Mouse (Mus musculus) fat pad, adult 2 months (tissue): ENCODE data around the gene Slc35a5.
A peak's percentile ranks its signal among the peaks of the same experiment; 100 is the strongest.

ENCODE experiments used
- DNase-seq: peaks from one replicate; pipeline ENCODE4 v3.0.0-alpha.2; 2011; ENCODE audit warnings: low read depth, low spot score; ENCODE audit errors: extremely low read depth

Gene Slc35a5

GRCm38 (mm10) chr16:45158522-45159388 lies at the start of gene Slc35a5, which contains the start of gene Atg3:
Gene Slc35a5, minus strand, starts transcription at chr16:45158706.
Gene Atg3, plus strand, starts transcription at chr16:45158785.
- DNase-seq, result peak; percentile 68

- no peak for DNase-seq
Observed at GRCm38 (mm10) chr16:45204859-45205670, 46.6 kb upstream of the Slc35a5 start.

- DNase-seq, result no peak
Observed at GRCm38 (mm10) chr16:45204438-45204837, 45.9 kb upstream of the Slc35a5 start.

GRCm38 (mm10) chr16:45201395-45201794 lies 42.9 kb upstream of the Slc35a5 start:
- no peak for DNase-seq

GRCm38 (mm10) chr16:45196816-45197215 lies 38.3 kb upstream of the Slc35a5 start:
- no peak for DNase-seq

GRCm38 (mm10) chr16:45192613-45193012 lies 34.1 kb upstream of the Slc35a5 start:
- DNase-seq, result no peak

- no peak for DNase-seq
Observed at GRCm38 (mm10) chr16:45181824-45182223, 23.3 kb upstream of the Slc35a5 start.

- DNase-seq, result peak; percentile 80
Observed at GRCm38 (mm10) chr16:45178552-45178951, 20.0 kb upstream of the Slc35a5 start.

- DNase-seq, result no peak
Observed at GRCm38 (mm10) chr16:45159389-45159716, 847 bp upstream of the Slc35a5 start.

GRCm38 (mm10) chr16:45158136-45158521 lies 377 bp downstream of the Slc35a5 start:
- no peak for DNase-seq

- no peak for DNase-seq
Observed at GRCm38 (mm10) chr16:45154741-45155250, 3.7 kb downstream of the Slc35a5 start.

- DNase-seq, result no peak
Observed at GRCm38 (mm10) chr16:45148488-45149082, 9.9 kb downstream of the Slc35a5 start.

GRCm38 (mm10) chr16:45145119-45145518 lies 13.4 kb downstream of the Slc35a5 start:
- no peak for DNase-seq

- DNase-seq, result no peak
Observed at GRCm38 (mm10) chr16:45142565-45142964, 15.9 kb downstream of the Slc35a5 start.

GRCm38 (mm10) chr16:45141711-45142110 lies 16.8 kb downstream of the Slc35a5 start:
- no peak for DNase-seq

- DNase-seq, result no peak
Observed at GRCm38 (mm10) chr16:45127936-45128710, 30.4 kb downstream of the Slc35a5 start.

- DNase-seq, result no peak
Observed at GRCm38 (mm10) chr16:45124230-45125203, 34.0 kb downstream of the Slc35a5 start.

- DNase-seq, result no peak
Observed at GRCm38 (mm10) chr16:45122571-45122970, 35.9 kb downstream of the Slc35a5 start.

- no peak for DNase-seq
Observed at GRCm38 (mm10) chr16:45120844-45121425, 37.6 kb downstream of the Slc35a5 start.
